Mouse (Mus musculus): ENCODE data around the gene Dsn1.

DNA sequence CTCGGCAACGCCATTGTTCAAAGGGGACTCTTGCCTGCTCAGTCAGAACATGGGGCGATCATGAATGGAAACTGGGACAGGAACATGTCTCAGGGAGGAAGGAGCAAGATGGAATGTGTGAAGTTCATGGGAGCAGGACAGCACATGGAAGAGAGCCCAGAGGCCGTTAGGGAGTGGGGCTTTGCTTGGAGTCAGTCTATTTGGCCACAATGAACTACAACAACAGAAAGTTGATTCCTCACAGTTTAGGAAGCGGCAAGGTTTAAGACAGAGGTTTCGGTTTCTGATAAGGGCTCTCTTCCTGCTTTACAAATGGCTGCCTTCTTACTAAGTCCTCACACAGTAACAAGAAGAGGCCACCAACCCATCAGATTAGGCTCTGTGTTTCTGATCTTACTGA is 39.6 kb downstream of the Dsn1 start:
- TF ChIP-seq POLR2A (IDR thresholded peaks at IDR 0.05; ENCODE audit: insufficient read depth, low read length) (no peak), CTCF (IDR thresholded peaks at IDR 0.05; ENCODE audit: low read depth, low read length) (no peak)
